Mouse (Mus musculus): ENCODE measurements around the gene Gja3. TPM values are rescaled to one million over a fixed set of nuclear protein-coding genes. Genes with fewer than 3 reads are reported as not detected.
"Not testable (repeated sequence)": the region's sequence is repeated elsewhere in the genome, so short reads cannot be mapped to it uniquely, and the experiment has no call there.

Gja3 gene
- total RNA-seq, 2 experiments from 2014 or later: 0.15 to 0.44 TPM

- DNase-seq (ENCODE audit: low spot score in 2 of 2): no peak
- intact Hi-C loops (cut with DNase I): loop anchor here (10.0 kb wide), 1 partner anchor 851 kb away; the partner anchor contains the start of gene Zdhhc20
Observed at GRCm38 (mm10) chr14:57043863-57044262, 14.0 kb downstream of the Gja3 start.

GRCm38 (mm10) chr14:57041439-57041838 is 16.5 kb downstream of the Gja3 start:
- DNase-seq (ENCODE audit: low spot score in 2 of 2): no peak
- intact Hi-C loops (cut with DNase I): loop anchor here (10.0 kb wide), 1 partner anchor 853 kb away; the partner anchor contains the start of gene Zdhhc20

- intact Hi-C loops (cut with DNase I): no loop called here
- no peak for DNase-seq (ENCODE audit: low spot score in 2 of 2)
Observed at GRCm38 (mm10) chr14:57034926-57035498, 22.9 kb downstream of the Gja3 start.

GRCm38 (mm10) chr14:57034135-57034534 is 23.8 kb downstream of the Gja3 start:
- DNase-seq (ENCODE audit: low spot score in 2 of 2): no peak
- intact Hi-C loops (cut with DNase I): no loop called here

GRCm38 (mm10) chr14:57032850-57033249 is 25.1 kb downstream of the Gja3 start:
- no peak for DNase-seq (ENCODE audit: low spot score in 2 of 2)
- intact Hi-C loops (cut with DNase I): no loop called here

- DNase-seq (ENCODE audit: low spot score in 2 of 2): no peak
- intact Hi-C loops (cut with DNase I): no loop called here
Observed at GRCm38 (mm10) chr14:57018436-57018835, 39.5 kb downstream of the Gja3 start.

- DNase-seq (ENCODE audit: low spot score in 2 of 2); intact Hi-C loops (cut with DNase I): not testable (repeated sequence)
Observed at GRCm38 (mm10) chr14:57016806-57017205, 41.1 kb downstream of the Gja3 start.

- no peak for DNase-seq (ENCODE audit: low spot score in 2 of 2)
- intact Hi-C loops (cut with DNase I): no loop called here
Observed at GRCm38 (mm10) chr14:56988621-56989020, 69.3 kb downstream of the Gja3 start.

Other genes with a start within 250 kb of the Gja3 start
- 10 to 100 TPM; 25.3 to 26.7 TPM for gene Zmym5, start 246.4 kb downstream of the Gja3 start, total RNA-seq (2021)
- 10 to 100 TPM; 83.4 to 84.4 TPM for gene Zmym2, start 171.4 kb downstream of the Gja3 start, total RNA-seq (2021)
- 10 to 100 TPM; 10.2 to 11.8 TPM for gene Gjb2, start 46.6 kb upstream of the Gja3 start, total RNA-seq (2021)
- under 1 TPM; 0.22 to 0.57 TPM for gene Gm4491, start 57.8 kb upstream of the Gja3 start, total RNA-seq (2021)
- 10 to 100 TPM; 71.2 to 83.5 TPM for gene Gjb6, start 75.5 kb upstream of the Gja3 start, total RNA-seq (2021)

All from left cerebral cortex, postnatal 14 days (tissue).